Mouse (Mus musculus) heart, adult 8-10 months (tissue): ENCODE results near the gene Hdx. TPM values are rescaled to one million over a fixed set of nuclear protein-coding genes. Genes with fewer than 3 reads are reported as not detected.
A peak's percentile ranks its signal among the peaks of the same experiment; 100 is the strongest.

Experiments used
- DNase-seq: peaks from one replicate; pipeline ENCODE4 v3.0.0; 2022; ENCODE audit warnings: low spot score
- total RNA-seq, 4 experiments: library from RNA; stranded (reverse); gene quantifications; 2 replicates each; pipeline ENCODE4 v1.2.4; 2022

The Hdx gene
- total RNA-seq, result under 1 TPM; 0.05 to 0.19 (median 0.10) TPM

DNA sequence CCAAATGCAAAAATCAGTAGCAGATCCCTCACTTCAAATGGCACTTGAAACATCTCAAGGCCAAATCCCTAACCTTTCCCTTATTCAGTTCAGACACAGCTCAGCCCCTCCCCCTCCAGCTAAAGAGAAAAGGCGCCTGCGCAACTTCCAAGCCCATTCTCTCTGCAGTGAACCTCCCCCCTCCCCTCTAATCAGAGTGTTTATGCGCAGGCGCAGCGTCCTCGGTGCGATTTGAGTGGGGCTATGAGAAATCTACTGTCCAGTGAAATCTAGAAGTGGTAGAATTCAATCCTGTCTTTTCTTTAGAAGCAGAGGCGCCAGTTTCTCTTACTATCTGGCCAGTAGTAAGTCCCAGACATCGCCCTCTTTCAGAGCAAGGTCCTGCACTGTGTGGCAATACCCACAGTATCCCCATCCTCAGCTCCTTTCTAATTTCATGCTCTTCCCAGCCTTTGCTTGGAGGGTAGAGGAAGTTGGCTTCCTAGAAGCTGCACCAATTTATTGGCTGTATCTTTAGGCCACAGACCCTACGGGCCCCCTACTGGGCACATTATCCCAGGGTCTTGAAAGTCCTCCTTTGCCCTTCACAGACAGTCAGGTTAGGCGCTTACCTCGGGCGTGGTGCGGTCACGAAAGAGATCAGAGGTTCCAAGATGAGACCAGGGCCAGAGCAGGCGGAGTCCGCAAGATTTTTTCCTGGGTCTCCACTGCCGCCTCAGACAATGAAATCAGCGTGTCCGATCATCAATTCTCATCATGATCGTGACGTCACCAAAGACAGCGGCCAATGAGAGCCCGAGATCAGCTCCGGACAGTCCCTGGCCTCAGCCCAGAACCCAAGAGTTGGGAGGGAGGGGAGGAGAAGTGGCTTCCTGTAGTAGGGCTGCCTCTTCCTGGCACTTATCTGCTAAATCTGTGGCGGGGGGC lies at the start of gene Hdx:
Hdx (minus strand) TSS at position 724 of the 927 bp plus-strand sequence.
- DNase-seq, result peak; percentile 22

GRCm38 (mm10) chrX:111685665-111686064 lies 11.2 kb downstream of the Hdx start:
- DNase-seq, result no peak

DNA sequence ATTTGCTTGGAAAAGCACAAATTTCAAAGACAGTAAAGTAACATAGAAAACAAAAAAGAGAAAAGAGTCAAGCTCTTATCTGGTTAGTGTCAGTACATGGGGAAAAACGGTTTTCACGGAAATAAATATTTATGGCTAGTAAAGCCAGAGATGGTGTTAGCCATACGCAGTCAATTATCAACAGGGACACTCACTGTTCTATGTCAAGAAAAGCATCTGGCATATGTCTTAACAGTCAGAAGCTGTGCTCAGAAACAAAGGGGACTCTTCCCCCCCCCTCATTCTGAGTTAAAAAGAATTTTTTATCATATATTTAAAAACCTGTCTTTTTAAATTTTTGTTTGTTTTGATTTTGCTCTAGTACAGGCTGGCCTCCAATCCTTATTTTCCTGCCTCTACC lies 25.2 kb downstream of the Hdx start:
- no peak for DNase-seq

GRCm38 (mm10) chrX:111660381-111660780 lies 36.5 kb downstream of the Hdx start:
- DNase-seq, result no peak

DNA sequence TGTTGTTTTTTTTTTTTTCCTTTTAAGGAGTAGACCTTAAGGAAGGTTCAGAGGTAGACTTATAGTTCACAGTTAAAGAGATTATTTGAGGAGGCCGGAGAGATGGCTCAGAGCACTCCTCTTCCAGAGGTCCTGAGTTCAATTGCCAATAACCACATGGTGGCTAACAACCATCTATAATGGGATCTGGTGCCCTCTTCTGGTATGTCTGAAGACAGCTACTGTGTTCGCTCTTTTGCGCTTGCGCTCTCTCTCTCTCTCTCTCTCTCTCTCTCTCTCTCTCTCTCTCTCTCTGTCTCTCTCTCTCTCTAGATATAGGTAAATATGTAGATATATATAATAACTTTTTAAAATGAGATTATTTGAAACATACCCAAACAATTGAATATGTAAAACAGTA lies 38.2 kb downstream of the Hdx start:
- no peak for DNase-seq

DNA sequence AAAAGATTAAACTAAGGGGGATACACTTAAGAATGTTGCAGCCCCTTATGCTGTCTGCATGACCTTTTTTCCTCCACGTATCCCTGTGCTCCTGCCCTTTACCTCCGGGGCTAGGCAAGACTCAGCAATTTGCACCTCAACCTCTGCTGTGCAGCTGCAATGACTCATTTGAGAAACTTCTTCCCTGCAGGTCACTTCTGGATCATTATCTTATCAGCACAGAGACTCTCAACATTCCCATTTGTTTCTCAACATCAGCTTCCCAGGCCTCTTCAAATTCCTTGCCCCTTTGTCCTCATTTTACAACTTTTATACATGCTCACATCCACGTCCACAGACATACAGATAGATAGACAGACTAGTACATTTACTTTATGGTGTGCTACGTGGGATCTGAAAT lies 51.9 kb downstream of the Hdx start:
- DNase-seq, result no peak

DNA sequence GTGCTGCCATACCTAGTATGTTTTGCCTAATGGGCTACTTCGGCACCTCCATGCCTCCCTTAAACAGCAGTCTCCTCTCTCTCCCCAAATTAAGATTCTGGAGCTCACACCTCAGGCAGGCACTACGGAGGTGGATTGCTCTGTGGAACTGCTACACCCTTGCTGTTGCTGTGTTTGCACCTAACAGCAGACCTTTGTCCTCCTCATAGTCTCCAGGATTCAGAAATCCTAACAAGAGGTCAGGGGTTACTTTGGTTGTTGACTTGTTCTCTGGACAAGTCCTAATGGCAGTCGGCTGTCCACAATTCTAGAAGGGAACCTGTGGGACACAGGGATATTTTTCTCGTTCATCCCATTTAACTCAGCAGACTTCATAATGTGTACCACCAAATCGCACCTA lies 56.3 kb downstream of the Hdx start:
- DNase-seq, result no peak

- DNase-seq, result no peak
These were observed 99.2 kb downstream of the Hdx start for GRCm38 (mm10) chrX:111597631-111598161.

GRCm38 (mm10) chrX:111587616-111588015 lies 109.3 kb downstream of the Hdx start:
- DNase-seq, result peak; percentile 3

DNA sequence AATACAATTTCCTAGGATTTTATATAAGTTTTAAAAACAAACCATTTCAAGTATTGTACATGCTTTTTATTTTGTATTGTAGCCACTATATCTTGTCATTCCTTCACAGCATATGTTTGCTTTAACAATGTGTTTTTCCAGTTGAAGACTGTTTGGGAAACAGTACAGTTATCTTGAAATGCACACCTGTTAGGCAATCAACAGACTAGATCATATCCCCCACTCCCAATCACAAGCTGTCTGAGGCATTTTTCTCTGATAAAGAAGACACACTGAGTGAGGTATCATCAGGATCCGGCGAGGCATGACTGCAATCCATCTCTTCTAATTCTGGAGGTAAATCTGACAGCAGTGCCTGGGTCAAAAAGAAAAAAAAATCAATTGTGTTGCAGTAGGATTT lies 119.8 kb downstream of the Hdx start:
- DNase-seq, result no peak

DNA sequence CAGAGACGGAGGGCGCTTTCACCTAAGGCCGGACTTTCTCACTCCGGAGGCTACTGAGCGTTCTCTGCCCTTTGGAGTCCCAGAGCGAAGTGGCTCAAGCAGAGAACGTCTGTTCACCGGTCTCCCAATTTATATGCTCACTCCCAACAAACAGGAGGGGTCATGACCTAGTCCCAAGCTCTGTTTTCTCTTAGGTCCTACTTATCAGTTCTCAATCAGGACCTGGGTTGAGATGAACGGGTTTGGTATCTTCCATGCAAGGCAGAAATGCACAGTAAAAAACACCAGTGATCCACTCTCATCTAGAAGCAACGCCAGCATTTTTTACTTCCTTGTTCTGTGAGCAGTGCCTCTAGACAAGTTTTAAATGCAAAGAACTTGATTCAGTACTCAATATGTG lies 159.0 kb downstream of the Hdx start, which contains the start of gene Rps6ka6:
Rps6ka6 (minus strand) TSS at position 101 of the 400 bp plus-strand sequence.
- no peak for DNase-seq

Other genes with a start within 250 kb of the Hdx start
- gene Rps6ka6, start 159.1 kb downstream of the Hdx start, total RNA-seq, result under 1 TPM; 0.29 to 0.54 (median 0.42) TPM
- not detected for gene Gm45194, start 194.3 kb upstream of the Hdx start, total RNA-seq